Mouse (Mus musculus) intestine, embryonic 14.5 days (tissue): ENCODE measurements around the gene Rbfox1. TPM values are rescaled to one million over a fixed set of nuclear protein-coding genes. Genes with fewer than 3 reads are reported as not detected.

Experiments
- ATAC-seq: fragments of 200-750 bp; cut with Nextera tagmentation; replicated peaks from 2 replicates; pipeline ENCODE4 v1.8.0; 2017; ENCODE audit warnings: low read depth, moderate number of reproducible peaks, moderate TSS enrichment, moderate library complexity; ENCODE audit not compliant: low FRiP score, low TSS enrichment
- DNase-seq: peaks from one replicate; pipeline ENCODE4 v3.0.0-alpha.2; 2018; ENCODE audit warnings: low spot score
- H3K27ac ChIP-seq: fragments of 300-500 bp; sonication (generic); 2 replicates; pipeline ENCODE4 v1.5.1; 2014; ENCODE audit warnings: low read depth, mild to moderate bottlenecking, control low read depth
- H3K27me3 ChIP-seq: fragments of 300-500 bp; sonication (generic); replicated peaks from 2 replicates; pipeline ENCODE4 v1.6.1; 2014; ENCODE audit warnings: low read length, control low read depth; ENCODE audit not compliant: control insufficient read depth, insufficient read depth
- H3K36me3 ChIP-seq: fragments of 300-500 bp; sonication (generic); 2 replicates; pipeline ENCODE4 v1.6.1; 2014; ENCODE audit warnings: low read length, control low read depth; ENCODE audit not compliant: control insufficient read depth, insufficient read depth
- H3K4me1 ChIP-seq: fragments of 300-500 bp; sonication (generic); replicated peaks from 2 replicates; pipeline ENCODE4 v1.6.1; 2014; ENCODE audit warnings: low read length, control low read depth, mixed read lengths; ENCODE audit not compliant: control insufficient read depth, insufficient read depth
- H3K4me2 ChIP-seq: fragments of 300-500 bp; sonication (generic); 2 replicates; pipeline ENCODE4 v1.6.1; 2014; ENCODE audit warnings: low read length
- H3K4me3 ChIP-seq: fragments of 300-500 bp; sonication (generic); 2 replicates; pipeline ENCODE4 v1.5.1; 2014; ENCODE audit warnings: low read depth, low read length, control low read depth, mixed read lengths
- H3K9ac ChIP-seq: fragments of 300-500 bp; sonication (generic); 2 replicates; pipeline ENCODE4 v1.6.1; 2014; ENCODE audit warnings: mild to moderate bottlenecking, low read length
- H3K9me3 ChIP-seq: fragments of 300-500 bp; sonication (generic); 2 replicates; pipeline ENCODE4 v1.6.1; 2016; ENCODE audit warnings: low read length, control low read depth; ENCODE audit not compliant: control insufficient read depth
- WGBS: fragments of 180-500 bp; shearing (Covaris S2); extraction: QIAGEN DNeasy Blood & Tissue Kit; methylation state at CpG from one replicate; pipeline ENCODE4 v1.1.7; 2014; 5-methylcytosine and 5-hydroxymethylcytosine counted together
- polyA plus RNA-seq: library from polyadenylated mRNA; unstranded; fragments of >200 nt; fragmentation: Nextera tagmentation; extraction: Ambion mirVana; gene quantifications from 2 replicates; pipeline ENCODE4 v1.2.1, GENCODE M21; 2014

The Rbfox1 gene
- polyA plus RNA-seq, 1 experiment from 2014 or later = 3.3 TPM

- H3K9me3 ChIP-seq = no peaks in the 10 kb centered on the region
- H3K36me3 ChIP-seq = no peaks in the 10 kb centered on the region
- WGBS = 83% methylated on average over 2 of the region's 2 CpGs
- DNase-seq = no peak
- no peaks in the 10 kb centered on the region for H3K27me3 ChIP-seq
- no peak overlapping the region for H3K9ac ChIP-seq
- H3K4me1 ChIP-seq = no peaks in the 10 kb centered on the region
- H3K4me3 ChIP-seq = no peak overlapping the region
- H3K27ac ChIP-seq = no peak overlapping the region
- ATAC-seq = no peak
- H3K4me2 ChIP-seq = no peak overlapping the region
Observed at GRCm38 (mm10) chr16:6424738-6425137, 539.6 kb downstream of the Rbfox1 start.

- Histone ChIP-seq H3K9ac (no peak overlapping the region), H3K27me3 (no peaks in the 10 kb centered on the region), H3K4me2 (no peak overlapping the region), H3K9me3 (no peaks in the 10 kb centered on the region), H3K4me1 (no peaks in the 10 kb centered on the region), H3K27ac (no peak overlapping the region), H3K4me3 (no peak overlapping the region), H3K36me3 (no peaks in the 10 kb centered on the region)
- no peak for ATAC-seq
- WGBS = 80% methylated on average over 12 of the region's 12 CpGs
- no peak for DNase-seq
Observed at GRCm38 (mm10) chr16:6427292-6428281, 542.4 kb downstream of the Rbfox1 start.

- no peaks in the 10 kb centered on the region for H3K9me3 ChIP-seq
- ATAC-seq (no peak), DNase-seq (no peak)
- H3K27me3 ChIP-seq = no peaks in the 10 kb centered on the region
- H3K4me1 ChIP-seq = no peaks in the 10 kb centered on the region
- no peak overlapping the region for H3K27ac ChIP-seq
- H3K4me3 ChIP-seq = no peak overlapping the region
- WGBS = 88% methylated on average over 2 of the region's 2 CpGs
- no peak overlapping the region for H3K9ac ChIP-seq
- no peak overlapping the region for H3K4me2 ChIP-seq
- no peaks in the 10 kb centered on the region for H3K36me3 ChIP-seq
Observed at GRCm38 (mm10) chr16:6430981-6431380, 545.8 kb downstream of the Rbfox1 start.

- no peak overlapping the region for H3K4me2 ChIP-seq
- DNase-seq (no peak), ATAC-seq (no peak)
- WGBS = 57% methylated on average over 2 of the region's 2 CpGs
- H3K36me3 ChIP-seq = no peaks in the 10 kb centered on the region
- H3K4me1 ChIP-seq = no peaks in the 10 kb centered on the region
- no peaks in the 10 kb centered on the region for H3K27me3 ChIP-seq
- no peak overlapping the region for H3K27ac ChIP-seq
- no peak overlapping the region for H3K9ac ChIP-seq
- H3K9me3 ChIP-seq = no peaks in the 10 kb centered on the region
- no peak overlapping the region for H3K4me3 ChIP-seq
Observed at GRCm38 (mm10) chr16:6436445-6436844, 551.3 kb downstream of the Rbfox1 start.

DNA sequence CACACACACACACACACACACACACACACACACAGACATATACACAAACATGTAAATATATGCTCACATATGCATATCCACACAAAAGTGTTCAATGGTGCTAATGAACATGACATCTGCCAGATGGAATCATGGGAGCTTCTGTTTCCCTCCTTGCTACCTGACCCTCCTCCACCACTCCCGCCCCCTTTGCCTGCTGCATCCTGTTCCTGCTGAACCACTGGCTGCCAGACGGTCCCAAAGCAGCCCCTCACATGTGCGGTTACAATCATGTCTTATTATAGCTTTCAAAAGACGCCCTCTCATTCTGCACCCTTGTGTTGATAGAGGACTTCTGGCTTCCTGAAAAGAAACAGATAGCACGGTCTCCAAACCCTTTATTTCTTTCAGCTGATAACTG is 563.1 kb downstream of the Rbfox1 start:
- WGBS = 29% methylated on average over 5 of the region's 5 CpGs
- Histone ChIP-seq H3K36me3 (no peaks in the 10 kb centered on the region), H3K4me2 (no peak overlapping the region), H3K27me3 (no peaks in the 10 kb centered on the region), H3K9ac (no peak overlapping the region), H3K27ac (no peak overlapping the region), H3K4me1 (no peaks in the 10 kb centered on the region), H3K9me3 (no peaks in the 10 kb centered on the region), H3K4me3 (no peak overlapping the region)
- no peak for DNase-seq
- no peak for ATAC-seq

DNA sequence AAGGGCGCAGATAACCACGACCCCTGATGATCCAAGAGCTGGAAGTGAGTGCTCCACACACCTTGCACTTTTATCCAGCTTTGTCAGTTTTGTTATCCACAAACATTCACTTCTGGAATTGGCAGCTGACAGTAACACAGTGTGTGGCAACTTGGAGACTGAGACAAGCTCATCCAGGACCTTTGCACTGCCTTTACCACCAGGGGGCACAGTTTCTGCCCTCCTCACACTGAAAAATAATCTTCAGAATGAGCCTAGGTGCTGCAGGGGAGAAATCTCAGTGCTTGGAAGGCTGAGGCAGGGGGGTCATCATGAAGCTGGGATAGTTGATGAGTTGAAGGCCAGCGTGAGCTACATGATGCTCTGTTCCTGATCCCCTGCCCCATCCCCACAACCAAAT is 570.2 kb downstream of the Rbfox1 start:
- Histone ChIP-seq H3K4me1 (no peaks in the 10 kb centered on the region), H3K27ac (no peak overlapping the region), H3K9ac (no peak overlapping the region), H3K36me3 (no peaks in the 10 kb centered on the region), H3K9me3 (no peaks in the 10 kb centered on the region), H3K4me2 (no peak overlapping the region), H3K27me3 (no peaks in the 10 kb centered on the region), H3K4me3 (no peak overlapping the region)
- DNase-seq = no peak
- ATAC-seq = no peak
- 77% methylated on average over 3 of the region's 3 CpGs for WGBS

GRCm38 (mm10) chr16:6479094-6479590 is 594.0 kb downstream of the Rbfox1 start:
- DNase-seq = no peak
- H3K9me3 ChIP-seq = no peaks in the 10 kb centered on the region
- H3K4me3 ChIP-seq = no peak overlapping the region
- H3K4me1 ChIP-seq = no peaks in the 10 kb centered on the region
- H3K27me3 ChIP-seq = no peaks in the 10 kb centered on the region
- H3K9ac ChIP-seq = no peak overlapping the region
- no peak overlapping the region for H3K27ac ChIP-seq
- no peaks in the 10 kb centered on the region for H3K36me3 ChIP-seq
- WGBS = 56% methylated on average over 1 of the region's 1 CpGs
- no peak overlapping the region for H3K4me2 ChIP-seq
- no peak for ATAC-seq

- no peaks in the 10 kb centered on the region for H3K4me1 ChIP-seq
- ATAC-seq (0 out of 2 replicates have a peak, but pooled peaks have one; percentile 15), DNase-seq (no peak)
- no peaks in the 10 kb centered on the region for H3K27me3 ChIP-seq
- WGBS = 28% methylated on average over 3 of the region's 3 CpGs
- no peak overlapping the region for H3K4me2 ChIP-seq
- no peaks in the 10 kb centered on the region for H3K9me3 ChIP-seq
- H3K27ac ChIP-seq = no peak overlapping the region
- no peak overlapping the region for H3K9ac ChIP-seq
- no peak overlapping the region for H3K4me3 ChIP-seq
- H3K36me3 ChIP-seq = no peaks in the 10 kb centered on the region
Observed at GRCm38 (mm10) chr16:6479616-6480410, 594.7 kb downstream of the Rbfox1 start.
